Mouse (Mus musculus) CH12.LX (cell line): ENCODE data around the gene Plaur. TPM values are rescaled to one million over a fixed set of nuclear protein-coding genes. Genes with fewer than 3 reads are reported as not detected.
A peak's percentile ranks its signal among the peaks of the same experiment; 100 is the strongest.

ENCODE experiments used
- DNase-seq: peaks from one replicate; pipeline ENCODE4 v3.0.0-alpha.2; 2013; ENCODE audit errors: extremely low read depth
- H3K27ac ChIP-seq: 2 replicates; pipeline ENCODE4 v1.5.1; 2012; ENCODE audit warnings: low read depth, mild to moderate bottlenecking, control low read depth, moderate library complexity; ENCODE audit not compliant: insufficient read depth
- H3K27me3 ChIP-seq: replicated peaks from 2 replicates; pipeline ENCODE3; 2012; ENCODE audit warnings: inconsistent platforms
- H3K36me3 ChIP-seq, 2 experiments: replicated peaks in 1 of 2; 2 replicates each; pipeline versions ENCODE3 to v1.6.1; 2012; ENCODE audit warnings: inconsistent platforms in 1 of 2, low read length in 1 of 2, mild to moderate bottlenecking in 1 of 2, mixed read lengths in 1 of 2, moderate library complexity in 1 of 2; ENCODE audit not compliant: control insufficient read depth in 1 of 2, insufficient read depth in 1 of 2
- H3K4me1 ChIP-seq, 2 experiments: 2 replicates each; pipeline ENCODE4 v1.6.1; 2012; ENCODE audit warnings: inconsistent platforms in 1 of 2, moderate library complexity in 1 of 2; ENCODE audit not compliant: insufficient read depth in 2 of 2, control insufficient read depth in 1 of 2
- H3K4me2 ChIP-seq: 2 replicates; pipeline ENCODE4 v1.6.1; 2012; ENCODE audit warnings: low read depth, mild to moderate bottlenecking, control low read depth; ENCODE audit not compliant: poor library complexity, insufficient read depth, severe bottlenecking
- H3K4me3 ChIP-seq, 3 experiments: fragments of 150-350 bp in 1 of 3; sonication (generic) in 1 of 3; replicated peaks in 1 of 3; 2 replicates each; pipeline versions ENCODE3 to v1.5.1; 2011 to 2012; ENCODE audit warnings: low read depth in 2 of 3, low read length in 2 of 3, mild to moderate bottlenecking in 2 of 3, moderate library complexity in 2 of 3, control low read depth in 1 of 3, improper control_type of control experiment in 1 of 3, inconsistent platforms in 1 of 3, mixed read lengths in 1 of 3; ENCODE audit not compliant: poor library complexity in 1 of 3
- H3K79me2 ChIP-seq: replicated peaks from 2 replicates; pipeline ENCODE4 v1.6.1; 2012; ENCODE audit warnings: mild to moderate bottlenecking, moderate library complexity; ENCODE audit not compliant: control insufficient read depth, poor library complexity, insufficient read depth, severe bottlenecking; ENCODE audit errors: extremely low read depth
- H3K9ac ChIP-seq: 2 replicates; pipeline ENCODE4 v1.6.1; 2012; ENCODE audit warnings: low read depth, mild to moderate bottlenecking, control low read depth, moderate library complexity; ENCODE audit not compliant: insufficient read depth
- H3K9me3 ChIP-seq: replicated peaks from 2 replicates; pipeline ENCODE3; 2012; ENCODE audit warnings: low read length, inconsistent platforms, mixed read lengths
- CHD1 ChIP-seq: IDR thresholded peaks from 2 replicates; pipeline ENCODE4 v1.6.1; 2012; ENCODE audit warnings: low read depth, low read length, improper control_type of control experiment, inconsistent platforms
- ELF1 ChIP-seq: IDR thresholded peaks from 2 replicates; pipeline ENCODE4 v1.6.1; 2014; ENCODE audit warnings: low read depth, mild to moderate bottlenecking, inconsistent platforms, low read length, improper control_type of control experiment
- EP300 ChIP-seq: IDR thresholded peaks from 2 replicates; pipeline ENCODE4 v1.6.1; 2011; ENCODE audit warnings: low read length, improper control_type of control experiment
- ETS1 ChIP-seq: conservative IDR thresholded peaks from 2 replicates; pipeline ENCODE4 v1.6.1; 2012; ENCODE audit warnings: low read depth, mild to moderate bottlenecking, inconsistent platforms, low read length, improper control_type of control experiment, moderate library complexity
- HCFC1 ChIP-seq: IDR thresholded peaks from 2 replicates; pipeline ENCODE4 v1.6.1; 2012; ENCODE audit warnings: low read depth, mild to moderate bottlenecking, inconsistent platforms, low read length, improper control_type of control experiment
- JUN ChIP-seq: IDR thresholded peaks from 2 replicates; pipeline ENCODE4 v1.6.1; 2011; ENCODE audit warnings: low read depth, mild to moderate bottlenecking, low read length, improper control_type of control experiment, moderate library complexity; ENCODE audit not compliant: insufficient read depth
- MAX ChIP-seq: IDR thresholded peaks from 2 replicates; pipeline ENCODE4 v1.6.1; 2011; ENCODE audit warnings: low read length, improper control_type of control experiment
- MEF2A ChIP-seq: IDR thresholded peaks from 2 replicates; pipeline ENCODE4 v1.6.1; 2014; ENCODE audit warnings: low read depth, mild to moderate bottlenecking, inconsistent platforms, low read length, improper control_type of control experiment, borderline replicate concordance
- MYC ChIP-seq: IDR thresholded peaks from 2 replicates; pipeline ENCODE4 v1.6.1; 2011; ENCODE audit warnings: low read depth, mild to moderate bottlenecking, improper control_type of control experiment, low read length
- NRF1 ChIP-seq: IDR thresholded peaks from 2 replicates; pipeline ENCODE4 v1.6.1; 2014; ENCODE audit warnings: low read depth, mild to moderate bottlenecking, inconsistent platforms, low read length, improper control_type of control experiment, moderate library complexity
- PAX5 ChIP-seq: IDR thresholded peaks from 2 replicates; pipeline ENCODE4 v1.6.1; 2012; ENCODE audit warnings: low read length, inconsistent platforms, mixed read lengths
- POLR2AphosphoS2 ChIP-seq: IDR thresholded peaks from 2 replicates; pipeline ENCODE4 v1.6.1; 2011; ENCODE audit warnings: low read depth, low read length, improper control_type of control experiment
- SIN3A ChIP-seq: IDR thresholded peaks from 2 replicates; pipeline ENCODE4 v1.6.1; 2012; ENCODE audit warnings: low read length, improper control_type of control experiment, inconsistent platforms
- SMC3 ChIP-seq: IDR thresholded peaks from 2 replicates; pipeline ENCODE4 v1.6.1; 2011; ENCODE audit warnings: low read depth, low read length, improper control_type of control experiment
- USF2 ChIP-seq: conservative IDR thresholded peaks from 2 replicates; pipeline ENCODE4 v1.6.1; 2011; ENCODE audit warnings: low read depth, low read length, improper control_type of control experiment
- ZC3H11A ChIP-seq: IDR thresholded peaks from 2 replicates; pipeline ENCODE4 v1.6.1; 2012; ENCODE audit warnings: low read depth, mild to moderate bottlenecking, inconsistent platforms, low read length, improper control_type of control experiment
- ZKSCAN1 ChIP-seq: IDR thresholded peaks from 2 replicates; pipeline ENCODE4 v1.6.1; 2012; ENCODE audit warnings: low read depth, inconsistent platforms, low read length, improper control_type of control experiment, borderline replicate concordance
- dilution Hi-C: fragments of 300-500 bp; cut with MboI; formaldehyde crosslinking; loops from 2 replicates; pipeline ENCODE4 v1.14.3; 2020; ENCODE audit warnings: low sequenced_read_pairs; ENCODE audit not compliant: extremely low pct_unique_long_range_greater_than_20kb, extremely low pct_ligation_motif_present
- in situ Hi-C: fragments of 300-500 bp; cut with MboI; formaldehyde crosslinking; loops from 3 replicates; pipeline ENCODE4 v1.14.3; 2019; ENCODE audit warnings: low sequenced_read_pairs, low pct_ligation_motif_present, low pct_unique_long_range_greater_than_20kb, mixed read lengths
- polyA plus RNA-seq: library from polyadenylated mRNA; unstranded; fragments of >175 nt; gene quantifications from 2 replicates; pipeline ENCODE4 v1.2.1, GENCODE M21; 2012; ENCODE audit warnings: low read depth; ENCODE audit not compliant: insufficient read length
- total RNA-seq, 2 experiments: library from RNA; depleted of rRNA; stranded (reverse); fragments of 300-350 nt in 1 of 2; fragments of >200 nt in 1 of 2; gene quantifications; 2 replicates each; pipeline ENCODE4 v1.2.3; 2012 to 2014

Gene Plaur
- total and polyA plus RNA-seq, 3 experiments = 0.13 to 0.72 (median 0.26) TPM

- in situ Hi-C loops = no loop called here
- dilution Hi-C loops = no loop called here
- H3K4me1 ChIP-seq = peaks cover 7 to 9% of the 10 kb centered on the region in 2 experiments
- no peak for DNase-seq
- no peak overlapping the region for H3K4me3 ChIP-seq
- H3K79me2 ChIP-seq = no peaks in the 10 kb centered on the region
- peaks cover 81% of the 10 kb centered on the region for H3K27me3 ChIP-seq
- H3K36me3 ChIP-seq = no peaks in the 10 kb centered on the region
- peaks cover 19% of the 10 kb centered on the region for H3K9me3 ChIP-seq
- H3K9ac ChIP-seq = no peak overlapping the region
- TF ChIP-seq POLR2AphosphoS2 (no peak), MAX (no peak), PAX5 (no peak), SMC3 (no peak), ELF1 (no peak), HCFC1 (no peak), CHD1 (no peak), EP300 (no peak), SIN3A (no peak), MEF2A (no peak), ZKSCAN1 (no peak), ETS1 (no peak)
- H3K27ac ChIP-seq = no peak overlapping the region
- H3K4me2 ChIP-seq = no peak overlapping the region
Measured at GRCm38 (mm10) chr7:24480986-24481473, 18.7 kb downstream of the Plaur start.

DNA sequence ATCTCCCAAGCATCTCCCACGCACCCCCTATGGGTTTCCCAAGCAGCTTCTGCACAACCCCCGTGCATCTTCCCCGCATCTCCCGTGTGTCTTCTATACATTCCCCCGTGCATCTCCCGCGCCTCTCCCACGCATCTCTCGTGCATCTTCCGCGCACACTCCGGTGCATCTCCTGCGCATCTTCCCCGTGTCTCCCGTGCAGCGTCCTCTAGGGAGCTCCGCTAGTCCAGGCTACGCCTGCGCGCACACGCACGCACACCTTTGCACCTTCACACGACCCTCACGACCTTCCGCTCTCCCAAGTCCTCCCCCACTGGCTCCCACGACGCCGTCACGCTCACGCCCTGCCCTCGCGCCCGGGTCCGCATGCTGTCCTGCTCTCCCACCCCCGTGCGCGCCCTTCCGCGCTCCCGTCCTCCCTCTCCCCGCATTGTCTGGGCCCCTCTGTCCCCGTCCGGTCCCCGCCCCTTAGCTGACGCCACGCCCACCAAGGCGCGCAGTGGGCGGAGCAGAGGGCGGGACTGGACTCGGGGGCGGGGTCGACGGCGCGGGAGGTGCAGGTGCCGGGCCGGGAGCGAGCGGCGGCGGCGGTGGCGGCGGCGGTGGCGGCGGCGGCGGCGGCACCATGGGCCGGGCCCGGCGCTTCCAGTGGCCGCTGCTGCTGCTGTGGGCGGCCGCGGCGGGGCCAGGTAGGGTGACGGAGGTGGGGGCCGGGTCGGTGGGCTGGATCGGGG, 19.4 kb downstream of the Plaur start, which contains the start of gene Cadm4:
Cadm4 (plus strand) TSS at position 550 of the 734 bp plus-strand sequence.
- no peaks in the 10 kb centered on the region for H3K36me3 ChIP-seq
- H3K4me2 ChIP-seq = peak within 1 kb of the TSS; percentile 89
- H3K27ac ChIP-seq = no peak within 1 kb of the TSS
- peak within 1 kb of the TSS; percentile 21; the same call in 1 of the 2 replicates for H3K9ac ChIP-seq
- H3K9me3 ChIP-seq = peaks cover 19% of the 10 kb centered on the region
- dilution Hi-C loops (no loop called here), in situ Hi-C loops (no loop called here)
- TF ChIP-seq USF2 = no peak
- TF ChIP-seq ZC3H11A = no peak
- TF ChIP-seq JUN = no peak
- peak; percentile 29; the same call in 1 of the 2 replicates for TF ChIP-seq NRF1
- no peak for TF ChIP-seq MYC
- TF ChIP-seq EP300 = no peak
- TF ChIP-seq ELF1 = 0 out of 2 replicates have a peak, but pooled peaks have one; percentile 17
- TF ChIP-seq ETS1 = no peak
- TF ChIP-seq, all 38 proteins: peak for 2
- H3K79me2 ChIP-seq = no peaks in the 10 kb centered on the region
- H3K4me1 ChIP-seq = peaks cover 7 to 12% of the 10 kb centered on the region in 2 experiments
- H3K4me3 ChIP-seq = peak within 1 kb of the TSS; percentile 13 to 58 (median 19)
- DNase-seq = peak; percentile 48
- peaks cover 83% of the 10 kb centered on the region for H3K27me3 ChIP-seq
